Mouse (Mus musculus): ENCODE results near the gene Stx4a. TPM values are rescaled to one million over a fixed set of nuclear protein-coding genes. Genes with fewer than 3 reads are reported as not detected.
"Not testable (repeated sequence)": the region's sequence is repeated elsewhere in the genome, so short reads cannot be mapped to it uniquely, and the experiment has no call there.

Stx4a gene
- total RNA-seq, 2 experiments from 2014 or later: 99.2 to 104 TPM

- DNase-seq (ENCODE audit: low spot score in 2 of 2): no peak
Measured at GRCm38 (mm10) chr7:127858258-127858657, 34.2 kb downstream of the Stx4a start.

GRCm38 (mm10) chr7:127866434-127866833 is 42.3 kb downstream of the Stx4a start:
- no peak for DNase-seq (ENCODE audit: low spot score in 2 of 2)

DNA sequence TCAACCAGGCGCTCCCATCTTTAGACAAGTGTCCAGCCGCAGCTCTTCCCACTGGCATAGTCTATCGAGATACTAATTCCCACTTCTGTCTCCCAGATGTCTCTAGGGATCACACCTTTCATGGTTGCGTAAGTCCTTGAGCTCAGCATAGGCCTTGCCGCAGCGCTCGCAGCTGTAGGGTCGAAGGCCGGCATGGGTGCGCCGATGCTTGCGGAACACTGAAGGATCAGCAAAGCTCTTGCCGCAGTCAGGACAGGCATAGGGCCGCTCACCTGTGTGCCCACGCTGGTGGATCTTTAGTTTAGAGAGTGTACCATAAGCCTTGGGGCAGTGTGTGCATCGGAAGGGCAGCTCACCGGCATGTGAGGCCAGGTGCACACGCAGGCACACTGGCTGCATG is 43.5 kb downstream of the Stx4a start:
- DNase-seq (ENCODE audit: low spot score in 2 of 2): no peak

DNA sequence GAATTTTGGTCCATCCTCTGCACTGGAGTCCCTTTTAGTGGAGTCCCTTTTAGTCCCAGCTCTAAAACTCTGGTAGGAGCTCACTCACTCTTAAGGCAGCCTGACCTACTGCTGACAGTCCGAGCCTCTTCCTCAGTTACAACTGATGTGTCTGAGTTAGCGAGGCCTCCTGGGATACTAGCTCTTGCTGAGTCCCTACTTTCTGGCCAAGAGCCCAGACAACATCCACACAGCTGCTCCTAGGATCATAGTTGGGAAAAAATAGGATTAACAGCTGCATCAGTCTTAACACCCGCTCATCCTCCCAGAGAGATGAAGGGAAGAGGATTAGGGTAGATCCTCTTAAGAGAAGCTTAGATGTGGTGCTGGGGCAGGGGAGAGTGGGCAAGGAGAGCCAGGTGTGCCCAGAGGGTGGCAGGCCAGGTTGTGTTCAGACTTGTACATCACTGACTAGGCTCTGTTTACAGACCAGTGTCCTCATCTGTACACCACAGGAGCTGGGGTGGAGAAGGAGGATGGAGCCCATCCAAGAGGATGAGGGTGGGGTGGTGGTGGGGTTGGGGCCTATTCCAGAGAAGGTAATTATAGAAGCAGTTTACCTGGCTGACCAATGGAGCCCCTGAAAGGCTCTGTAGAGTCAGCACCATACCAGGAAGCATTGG is 45.2 kb downstream of the Stx4a start:
- DNase-seq (ENCODE audit: low spot score in 2 of 2): no peak

- no peak for DNase-seq (ENCODE audit: low spot score in 2 of 2)
Measured at GRCm38 (mm10) chr7:127870136-127870821, 46.2 kb downstream of the Stx4a start.

GRCm38 (mm10) chr7:127874812-127875626 is 50.9 kb downstream of the Stx4a start:
- DNase-seq (ENCODE audit: low spot score in 2 of 2): no peak

- peak; percentile 82 for DNase-seq (ENCODE audit: low spot score in 2 of 2)
Measured at GRCm38 (mm10) chr7:127875627-127876001, 51.5 kb downstream of the Stx4a start.

GRCm38 (mm10) chr7:127876041-127876466 is 52.0 kb downstream of the Stx4a start, which contains the start of gene Zfp646:
TSS of gene Zfp646 (plus strand) at chr7:127876221.
- peak; percentile 69 to 70 for DNase-seq (ENCODE audit: low spot score in 2 of 2)

DNA sequence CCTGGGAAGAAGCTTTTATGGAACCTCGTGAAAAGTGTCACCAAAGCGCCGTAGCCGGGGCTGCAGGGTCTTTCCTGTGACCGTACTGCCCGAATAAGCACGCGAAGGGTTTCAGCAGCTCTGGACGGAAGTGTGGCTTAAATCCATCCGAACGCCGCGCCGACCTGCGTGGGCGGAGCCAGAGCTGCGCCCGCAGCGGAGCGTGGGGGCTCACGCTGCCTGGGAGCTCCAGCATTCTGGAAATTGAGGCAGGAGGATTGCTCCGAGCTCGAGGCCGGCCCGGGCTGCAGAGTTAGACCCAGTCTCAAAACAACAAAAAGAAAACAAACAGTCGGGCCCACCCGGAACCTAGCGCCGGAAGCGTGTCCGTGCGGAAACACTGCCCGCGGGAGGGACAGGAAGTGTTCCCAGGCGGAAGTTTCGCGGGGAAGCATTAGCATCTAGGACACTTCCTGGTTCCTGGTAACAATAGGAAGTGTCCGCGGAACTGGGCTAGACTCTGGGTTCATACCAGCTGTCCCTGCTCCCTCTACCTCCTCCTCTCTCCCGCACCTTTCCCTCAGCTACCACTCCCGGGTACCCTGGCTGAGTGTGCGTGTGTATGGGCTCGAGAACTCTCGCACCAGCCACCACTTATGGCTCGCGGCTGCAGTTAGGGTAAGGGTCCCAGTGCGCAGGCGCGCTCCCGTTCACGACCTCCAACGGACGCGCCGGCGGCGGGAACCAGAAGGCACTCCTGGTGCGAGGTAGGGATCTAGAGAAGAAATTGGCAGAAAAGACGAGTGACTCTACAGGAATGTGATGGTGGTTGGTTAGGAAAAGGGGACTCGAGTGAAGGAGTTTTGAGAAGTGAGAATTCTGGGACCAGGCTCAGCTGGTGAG is 52.6 kb downstream of the Stx4a start, which contains the start of gene Zfp668:
Gene Zfp668, minus strand, starts transcription at position 362 of the 882 bp plus-strand sequence.
- peak; percentile 84 to 86 for DNase-seq (ENCODE audit: low spot score in 2 of 2)

DNA sequence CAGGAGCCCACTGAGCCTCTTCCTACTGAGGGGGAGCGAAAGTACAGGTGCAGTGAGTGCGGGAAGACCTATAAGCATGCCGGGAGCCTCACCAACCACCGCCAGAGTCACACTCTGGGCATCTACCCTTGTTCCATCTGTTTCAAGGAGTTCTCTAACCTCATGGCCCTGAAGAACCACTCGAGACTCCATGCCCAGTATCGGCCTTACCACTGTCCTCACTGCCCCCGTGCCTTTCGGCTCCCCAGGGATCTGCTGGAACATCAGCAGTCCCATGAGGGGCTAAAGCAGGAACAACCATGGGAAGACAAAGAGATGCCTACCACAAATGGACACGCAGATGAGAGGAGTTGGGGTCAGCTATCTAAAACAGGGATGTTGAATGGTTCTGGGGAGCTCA is 55.2 kb downstream of the Stx4a start:
- DNase-seq (ENCODE audit: low spot score in 2 of 2): no peak

GRCm38 (mm10) chr7:127880431-127880830 is 56.3 kb downstream of the Stx4a start:
- DNase-seq (ENCODE audit: low spot score in 2 of 2): no peak

GRCm38 (mm10) chr7:127885951-127886350 is 61.9 kb downstream of the Stx4a start:
- DNase-seq (ENCODE audit: low spot score in 2 of 2): no peak

GRCm38 (mm10) chr7:127886551-127886950 is 62.5 kb downstream of the Stx4a start:
- DNase-seq (ENCODE audit: low spot score in 2 of 2): no peak

- no peak for DNase-seq (ENCODE audit: low spot score in 2 of 2)
Measured at GRCm38 (mm10) chr7:127887191-127887590, 63.1 kb downstream of the Stx4a start.

- DNase-seq (ENCODE audit: low spot score in 2 of 2): no peak
Measured at GRCm38 (mm10) chr7:127887781-127888180, 63.7 kb downstream of the Stx4a start.

DNA sequence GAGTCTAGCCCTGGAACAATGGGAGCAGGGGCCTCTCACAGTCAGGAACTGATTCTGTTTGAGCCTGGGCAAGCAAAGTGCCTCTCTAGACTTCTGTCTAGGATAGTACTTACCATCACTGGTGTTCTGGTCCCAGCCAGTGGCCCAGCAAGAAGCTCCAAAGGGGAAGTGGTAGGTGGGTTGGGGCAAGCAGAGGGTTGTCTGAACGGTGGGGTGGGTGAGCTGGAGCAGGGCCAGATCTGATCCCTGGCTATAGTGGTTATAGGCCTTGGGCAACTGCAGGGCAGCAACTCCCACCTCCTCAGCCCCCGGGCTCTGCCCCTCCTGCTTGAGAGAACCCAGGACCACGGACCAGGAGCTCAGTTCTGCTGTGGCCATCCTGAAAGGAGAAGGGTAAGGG is 64.7 kb downstream of the Stx4a start:
- no peak for DNase-seq (ENCODE audit: low spot score in 2 of 2)

GRCm38 (mm10) chr7:127890798-127891197 is 66.7 kb downstream of the Stx4a start, which contains the start of gene Prss53:
TSS of gene Prss53 (minus strand) at chr7:127890970.
- no peak for DNase-seq (ENCODE audit: low spot score in 2 of 2)

DNA sequence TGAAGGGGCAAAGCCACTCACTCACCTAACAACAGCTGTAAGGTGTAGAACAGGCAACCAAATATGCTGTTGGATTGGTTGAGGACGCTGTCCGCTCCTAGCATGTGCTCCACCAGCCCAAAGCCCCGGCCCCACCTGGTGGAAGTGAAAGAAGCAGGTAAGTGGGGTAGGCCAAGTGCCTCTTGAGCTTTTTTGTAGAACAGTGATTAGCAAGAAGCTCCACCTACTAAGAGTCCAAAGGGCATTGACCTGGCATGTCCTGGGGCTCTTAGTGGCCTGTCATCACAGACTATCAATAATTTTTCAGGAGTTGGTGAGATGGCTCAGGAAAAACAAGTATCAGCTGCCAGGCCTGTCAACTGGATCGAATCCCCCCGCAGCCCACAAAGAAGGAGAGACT is 70.4 kb downstream of the Stx4a start:
- DNase-seq (ENCODE audit: low spot score in 2 of 2): no peak

DNA sequence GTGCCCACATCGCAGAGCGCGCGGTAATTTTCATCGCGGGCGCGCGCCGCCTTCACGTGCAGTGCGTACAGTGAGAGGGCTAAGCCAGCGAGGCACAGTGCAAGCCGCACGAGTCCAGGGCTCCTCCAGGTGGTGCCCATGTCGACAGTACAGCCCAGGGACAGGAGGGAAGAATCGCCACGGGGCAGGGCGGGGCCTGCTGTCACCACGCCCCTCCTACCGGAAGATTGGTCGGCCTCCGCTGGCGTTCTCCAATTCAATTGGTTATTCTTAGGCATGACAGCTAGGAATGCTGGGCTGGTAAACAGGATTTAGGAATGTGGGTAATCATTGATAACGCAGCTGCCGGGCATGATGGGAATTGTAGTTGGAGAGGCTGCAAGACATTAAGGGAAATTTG is 71.3 kb downstream of the Stx4a start, which contains the start of the genes Gm21974 and Vkorc1:
Gene Gm21974, minus strand, starts transcription at position 13 of the 400 bp plus-strand sequence.
Gene Vkorc1, minus strand, starts transcription at position 176 of the 400 bp plus-strand sequence.
- peak; percentile 91 for DNase-seq (ENCODE audit: low spot score in 2 of 2)

DNA sequence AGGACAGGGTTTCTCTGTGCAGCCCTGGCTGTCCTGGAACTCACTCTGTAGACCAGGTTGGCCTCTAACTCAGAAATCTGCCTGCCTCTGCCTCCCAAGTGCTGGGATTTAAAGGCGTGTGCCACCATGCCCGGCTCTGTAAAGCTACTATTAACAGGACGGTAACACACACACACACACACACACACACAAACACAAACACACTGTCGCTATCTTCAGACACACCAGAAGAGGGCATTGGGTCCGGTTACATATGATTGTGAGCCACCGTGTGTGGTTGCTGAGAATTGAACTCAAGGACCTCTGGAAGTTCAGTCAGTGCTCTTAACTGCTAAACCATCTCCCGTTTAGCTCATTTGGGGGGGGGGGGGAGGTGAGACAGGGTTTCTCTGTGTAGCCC is 71.8 kb downstream of the Stx4a start:
- not testable (repeated sequence) for DNase-seq (ENCODE audit: low spot score in 2 of 2)
